Mouse (Mus musculus) hindbrain, embryonic 16.5 days (tissue): ENCODE measurements at regions not wholly inside any gene's neighbourhood (a gene's known extent, or its start where the extent isn't known, plus 50 kb on each side); places are given as distances from the start of the nearest gene placed in this dataset.

Experiments used
- ATAC-seq: fragments of 200-750 bp; cut with Nextera tagmentation; 2 replicates; pipeline ENCODE4 v1.8.0; 2017; ENCODE audit warnings: moderate TSS enrichment, moderate library complexity
- H3K27ac ChIP-seq: fragments of 300-500 bp; sonication (generic); 2 replicates; pipeline ENCODE4 v1.5.1; 2014; ENCODE audit warnings: low read depth, mild to moderate bottlenecking, control low read depth, low read length, moderate library complexity
- H3K27me3 ChIP-seq: fragments of 300-500 bp; sonication (generic); replicated peaks from 2 replicates; pipeline ENCODE4 v1.6.1; 2014; ENCODE audit warnings: low read length; ENCODE audit not compliant: control insufficient read depth, insufficient read depth
- H3K36me3 ChIP-seq: fragments of 300-500 bp; sonication (generic); 2 replicates; pipeline ENCODE4 v1.6.1; 2014; ENCODE audit warnings: mild to moderate bottlenecking, low read length, moderate library complexity, mixed read lengths; ENCODE audit not compliant: control insufficient read depth, insufficient read depth
- H3K4me1 ChIP-seq: fragments of 300-500 bp; sonication (generic); 2 replicates; pipeline ENCODE4 v1.6.1; 2014; ENCODE audit warnings: low read depth, low read length; ENCODE audit not compliant: control insufficient read depth, insufficient read depth
- H3K4me2 ChIP-seq: fragments of 300-500 bp; sonication (generic); 2 replicates; pipeline ENCODE4 v1.6.1; 2014; ENCODE audit warnings: mild to moderate bottlenecking, low read length, control low read depth, moderate library complexity
- H3K4me3 ChIP-seq: fragments of 300-500 bp; sonication (generic); 2 replicates; pipeline ENCODE4 v1.5.1; 2014; ENCODE audit warnings: mild to moderate bottlenecking, low read length, control low read depth, moderate library complexity
- H3K9ac ChIP-seq: fragments of 300-500 bp; sonication (generic); 2 replicates; pipeline ENCODE4 v1.6.1; 2014; ENCODE audit warnings: low read depth, mild to moderate bottlenecking, control low read depth, low read length, moderate library complexity
- H3K9me3 ChIP-seq: fragments of 300-500 bp; sonication (generic); 2 replicates; pipeline ENCODE4 v1.6.1; 2014; ENCODE audit warnings: mild to moderate bottlenecking, low read length, moderate library complexity; ENCODE audit not compliant: control insufficient read depth
- WGBS: fragments of 180-500 bp; shearing (Covaris S2); extraction: QIAGEN DNeasy Blood & Tissue Kit; methylation state at CpG from one replicate; pipeline ENCODE4 v1.1.7; 2014; 5-methylcytosine and 5-hydroxymethylcytosine counted together

- Histone ChIP-seq H3K27me3 (no peaks in the 10 kb centered on the region), H3K4me2 (peak overlapping the region; percentile 51), H3K27ac (peak overlapping the region; percentile 68), H3K36me3 (no peaks in the 10 kb centered on the region), H3K4me1 (no peaks in the 10 kb centered on the region), H3K4me3 (peak overlapping the region; percentile 22), H3K9me3 (no peaks in the 10 kb centered on the region), H3K9ac (peak overlapping the region; percentile 38; the same call in 1 of the 2 replicates)
- WGBS, result 12% methylated on average over 7 of the region's 7 CpGs
- peak; percentile 95 for ATAC-seq
Observed at GRCm38 (mm10) chr2:79048020-79048419, 180.1 kb downstream of the Ube2e3 start.

- Histone ChIP-seq H3K9me3 (no peaks in the 10 kb centered on the region), H3K27me3 (no peaks in the 10 kb centered on the region), H3K4me3 (no peak overlapping the region), H3K27ac (no peak overlapping the region), H3K4me1 (no peaks in the 10 kb centered on the region), H3K9ac (no peak overlapping the region), H3K36me3 (no peaks in the 10 kb centered on the region), H3K4me2 (no peak overlapping the region)
- ATAC-seq, result no peak
- 90% methylated on average over 5 of the region's 5 CpGs for whole genome bisulfite sequencing
Observed at GRCm38 (mm10) chr2:79048777-79049537, 181.0 kb downstream of the Ube2e3 start.

- no peak overlapping the region for H3K27ac ChIP-seq
- 86% methylated on average over 1 of the region's 1 CpGs for WGBS
- ATAC-seq, result no peak
- no peaks in the 10 kb centered on the region for H3K27me3 ChIP-seq
- H3K4me1 ChIP-seq, result no peaks in the 10 kb centered on the region
- H3K4me3 ChIP-seq, result no peak overlapping the region
- H3K4me2 ChIP-seq, result no peak overlapping the region
- H3K36me3 ChIP-seq, result no peaks in the 10 kb centered on the region
- H3K9me3 ChIP-seq, result no peaks in the 10 kb centered on the region
- no peak overlapping the region for H3K9ac ChIP-seq
Observed at GRCm38 (mm10) chr2:79050495-79051046, 182.6 kb downstream of the Ube2e3 start.

- 80% methylated on average over 1 of the region's 1 CpGs for WGBS
- no peak for ATAC-seq
- no peaks in the 10 kb centered on the region for H3K9me3 ChIP-seq
- H3K4me1 ChIP-seq, result no peaks in the 10 kb centered on the region
- no peaks in the 10 kb centered on the region for H3K36me3 ChIP-seq
- H3K4me3 ChIP-seq, result no peak overlapping the region
- H3K27me3 ChIP-seq, result no peaks in the 10 kb centered on the region
- H3K27ac ChIP-seq, result no peak overlapping the region
- no peak overlapping the region for H3K4me2 ChIP-seq
- no peak overlapping the region for H3K9ac ChIP-seq
Observed at GRCm38 (mm10) chr2:79052226-79052625, 184.3 kb downstream of the Ube2e3 start.

- WGBS, result 75% methylated on average over 2 of the region's 2 CpGs
- no peak overlapping the region for H3K4me2 ChIP-seq
- no peaks in the 10 kb centered on the region for H3K9me3 ChIP-seq
Observed at GRCm38 (mm10) chr2:79056138-79056537, 188.2 kb downstream of the Ube2e3 start.

GRCm38 (mm10) chr2:79059115-79059943 is 191.4 kb downstream of the Ube2e3 start:
- Histone ChIP-seq H3K36me3 (no peaks in the 10 kb centered on the region), H3K4me1 (peaks cover 3% of the 10 kb centered on the region; the same call in 1 of the 2 replicates), H3K4me2 (no peak overlapping the region), H3K27me3 (no peaks in the 10 kb centered on the region), H3K4me3 (no peak overlapping the region), H3K9ac (no peak overlapping the region), H3K9me3 (no peaks in the 10 kb centered on the region), H3K27ac (peak overlapping the region; percentile 31; the same call in 1 of the 2 replicates)
- ATAC-seq, result peak; percentile 85; the same call in 1 of the 2 replicates
- 37% methylated on average over 7 of the region's 7 CpGs for WGBS

More at GRCm38 (mm10) chr2:79056138-79056537, 188.2 kb downstream of the Ube2e3 start:
- H3K4me3 ChIP-seq, result no peak overlapping the region
- no peaks in the 10 kb centered on the region for H3K27me3 ChIP-seq
- peaks cover 3% of the 10 kb centered on the region; the same call in 1 of the 2 replicates for H3K4me1 ChIP-seq
- H3K36me3 ChIP-seq, result no peaks in the 10 kb centered on the region
- no peak overlapping the region for H3K9ac ChIP-seq
- ATAC-seq, result no peak
- no peak overlapping the region for H3K27ac ChIP-seq

- WGBS, result 71% methylated on average over 4 of the region's 4 CpGs
- no peak overlapping the region for H3K4me3 ChIP-seq
- ATAC-seq, result no peak
- H3K36me3 ChIP-seq, result no peaks in the 10 kb centered on the region
- H3K4me1 ChIP-seq, result peaks cover 3% of the 10 kb centered on the region; the same call in 1 of the 2 replicates
- H3K4me2 ChIP-seq, result no peak overlapping the region
- H3K9ac ChIP-seq, result no peak overlapping the region
- no peaks in the 10 kb centered on the region for H3K9me3 ChIP-seq
- peak overlapping the region; percentile 31; the same call in 1 of the 2 replicates for H3K27ac ChIP-seq
- no peaks in the 10 kb centered on the region for H3K27me3 ChIP-seq
Observed at GRCm38 (mm10) chr2:79059944-79060238, 192.0 kb downstream of the Ube2e3 start.

- Histone ChIP-seq H3K9me3 (no peaks in the 10 kb centered on the region), H3K4me2 (no peak overlapping the region), H3K36me3 (no peaks in the 10 kb centered on the region), H3K4me1 (peaks cover 3% of the 10 kb centered on the region; the same call in 1 of the 2 replicates), H3K27ac (no peak overlapping the region), H3K9ac (no peak overlapping the region), H3K27me3 (no peaks in the 10 kb centered on the region), H3K4me3 (no peak overlapping the region)
- ATAC-seq, result no peak
- 77% methylated on average over 7 of the region's 7 CpGs for WGBS
Observed at GRCm38 (mm10) chr2:79060320-79060719, 192.4 kb downstream of the Ube2e3 start.

- no peaks in the 10 kb centered on the region for H3K9me3 ChIP-seq
- H3K4me3 ChIP-seq, result no peak overlapping the region
- no peak overlapping the region for H3K27ac ChIP-seq
- H3K36me3 ChIP-seq, result no peaks in the 10 kb centered on the region
- no peaks in the 10 kb centered on the region for H3K27me3 ChIP-seq
- no peak overlapping the region for H3K9ac ChIP-seq
- ATAC-seq, result no peak
- H3K4me2 ChIP-seq, result no peak overlapping the region
- H3K4me1 ChIP-seq, result peaks cover 3% of the 10 kb centered on the region; the same call in 1 of the 2 replicates
- WGBS, result 59% methylated on average over 4 of the region's 4 CpGs
Observed at GRCm38 (mm10) chr2:79061645-79062044, 193.6 kb upstream of the Itga4 start.
